Mouse (Mus musculus) heart, adult 2 months (tissue): Measurements from ENCODE around the gene Mrgpre.
A peak's percentile ranks its signal among the peaks of the same experiment; 100 is the strongest.

ENCODE experiments used
- CTCF ChIP-seq: fragments of 200-600 bp; IDR thresholded peaks from 2 replicates; pipeline ENCODE4 v1.8.1; 2022; ENCODE audit warnings: antibody characterized with exemption, mild to moderate bottlenecking, moderate library complexity
- EP300 ChIP-seq: fragments of 200-500 bp; IDR thresholded peaks from 2 replicates; pipeline ENCODE4 v1.6.1; 2011; ENCODE audit warnings: low read depth, low read length, control low read depth; ENCODE audit not compliant: insufficient read depth

DNA sequence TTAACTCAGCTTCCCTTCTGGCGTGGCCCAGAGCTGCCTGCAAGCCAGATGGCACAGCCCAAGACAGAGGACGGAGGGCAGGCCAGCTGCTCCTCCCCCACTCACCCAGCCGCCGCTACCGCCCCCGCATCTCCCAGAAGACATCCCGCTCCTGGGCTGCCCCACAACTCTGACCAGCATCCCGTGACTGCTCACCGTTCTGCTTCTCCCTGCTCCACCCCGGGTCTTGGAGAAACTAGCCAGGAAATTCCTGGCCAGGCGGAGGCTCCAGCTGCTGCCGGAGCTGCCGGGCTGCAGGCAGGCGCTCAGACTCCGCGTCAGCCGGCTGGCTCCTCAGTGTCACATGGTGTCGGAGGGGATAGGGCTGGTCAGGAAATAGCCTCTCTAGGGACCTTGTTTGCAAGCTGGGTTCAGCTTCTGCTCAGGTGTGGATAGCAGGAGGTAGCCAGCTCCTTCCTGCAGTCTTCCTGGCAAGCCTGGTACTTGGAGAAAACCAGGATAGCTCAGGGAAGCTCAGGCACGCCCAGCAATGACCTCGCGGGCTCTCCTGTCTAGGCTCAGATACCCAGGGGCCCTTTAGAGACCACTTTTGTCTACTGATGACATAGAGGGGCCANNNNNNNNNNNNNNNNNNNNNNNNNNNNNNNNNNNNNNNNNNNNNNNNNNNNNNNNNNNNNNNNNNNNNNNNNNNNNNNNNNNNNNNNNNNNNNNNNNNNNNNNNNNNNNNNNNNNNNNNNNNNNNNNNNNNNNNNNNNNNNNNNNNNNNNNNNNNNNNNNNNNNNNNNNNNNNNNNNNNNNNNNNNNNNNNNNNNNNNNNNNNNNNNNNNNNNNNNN, at the start of gene Mrgpre:
- TF ChIP-seq CTCF (no peak), EP300 (peak; percentile 65)
